Mouse (Mus musculus) CH12.LX (cell line): ENCODE data around the gene 1700113H08Rik.

Experiments used
- CTCF ChIP-seq, 2 experiments: IDR thresholded peaks in 1 of 2; conservative IDR thresholded peaks in 1 of 2; 2 replicates each; pipeline ENCODE4 v1.5.1; 2011 to 2012; ENCODE audit warnings: low read depth in 2 of 2, low read length in 2 of 2, improper control_type of control experiment in 1 of 2, inconsistent platforms in 1 of 2, mild to moderate bottlenecking in 1 of 2, moderate library complexity in 1 of 2
- POLR2AphosphoS2 ChIP-seq: IDR thresholded peaks from 2 replicates; pipeline ENCODE4 v1.6.1; 2011; ENCODE audit warnings: low read depth, low read length, improper control_type of control experiment
- ZNF384 ChIP-seq: IDR thresholded peaks from 2 replicates; pipeline ENCODE4 v1.6.1; 2012; ENCODE audit warnings: low read depth, low read length, improper control_type of control experiment, inconsistent platforms

DNA sequence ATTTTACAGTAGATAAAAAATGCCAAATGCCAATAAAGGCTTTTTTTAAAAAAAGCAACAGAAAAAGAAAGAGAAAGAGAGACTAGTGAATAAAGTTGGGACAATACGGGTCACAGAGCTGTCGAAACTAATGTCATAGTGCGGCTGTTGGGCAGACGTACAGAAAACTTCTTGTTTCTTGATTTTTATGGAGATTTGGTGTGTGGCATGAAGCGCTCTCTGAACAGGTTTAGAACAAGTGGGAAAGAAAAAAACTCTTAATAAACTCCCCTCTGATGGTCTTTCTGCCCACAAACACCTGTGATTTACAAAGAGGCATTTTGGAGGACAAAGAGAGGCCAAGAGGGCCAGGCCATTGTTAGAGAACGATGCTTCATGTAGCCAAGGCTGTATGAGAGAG, 1.6 kb downstream of the 1700113H08Rik start:
- TF ChIP-seq ZNF384 (no peak), CTCF (conservative IDR thresholded peaks at IDR 0.05 in 1 of 2, IDR thresholded peaks at IDR 0.05 in 1 of 2; ENCODE audit: low read depth in 2 of 2, low read length in 2 of 2) (no peak), POLR2AphosphoS2 (no peak)
